Mouse (Mus musculus): ENCODE data around the gene Adgrg5. TPM values are rescaled to one million over a fixed set of nuclear protein-coding genes. Genes with fewer than 3 reads are reported as not detected.

Adgrg5 gene
- polyA plus RNA-seq, 1 experiment from 2014 or later: 0.13 TPM

DNA sequence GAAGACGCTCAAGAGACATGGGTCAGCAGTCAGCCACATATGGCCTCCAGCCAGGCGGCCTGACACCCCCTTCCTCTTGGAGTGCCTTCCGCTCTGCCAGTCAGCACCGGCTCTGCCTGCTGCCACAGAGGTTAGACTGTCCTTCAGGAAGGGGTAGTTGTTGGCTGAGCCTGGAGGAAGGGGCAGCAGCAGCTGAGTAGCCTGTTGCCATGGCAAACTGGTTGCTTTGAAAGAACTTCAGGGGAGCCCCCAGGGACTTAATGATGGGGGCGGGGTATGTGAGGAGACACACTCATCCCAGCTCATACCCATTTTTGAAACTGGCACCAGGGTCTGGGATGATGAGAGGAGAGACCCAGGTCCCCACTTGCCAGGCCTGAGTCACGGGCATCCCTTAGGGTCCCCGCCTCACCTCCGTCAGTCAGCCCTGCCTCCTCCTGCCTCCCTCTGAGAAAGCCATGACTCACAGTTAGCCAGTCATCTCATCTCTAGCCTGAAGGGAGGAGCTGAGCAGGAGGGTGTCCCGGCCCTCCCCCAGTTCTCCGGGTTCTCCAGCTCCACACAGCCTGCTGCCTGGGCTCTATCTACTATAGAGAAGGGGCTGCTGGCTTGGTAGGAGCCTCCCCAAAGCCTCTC is 60.5 kb downstream of the Adgrg5 start:
- peak; percentile 82 for ATAC-seq
- H3K4me3 ChIP-seq (ENCODE audit: low read depth, low read length): peak overlapping the region; percentile 56

DNA sequence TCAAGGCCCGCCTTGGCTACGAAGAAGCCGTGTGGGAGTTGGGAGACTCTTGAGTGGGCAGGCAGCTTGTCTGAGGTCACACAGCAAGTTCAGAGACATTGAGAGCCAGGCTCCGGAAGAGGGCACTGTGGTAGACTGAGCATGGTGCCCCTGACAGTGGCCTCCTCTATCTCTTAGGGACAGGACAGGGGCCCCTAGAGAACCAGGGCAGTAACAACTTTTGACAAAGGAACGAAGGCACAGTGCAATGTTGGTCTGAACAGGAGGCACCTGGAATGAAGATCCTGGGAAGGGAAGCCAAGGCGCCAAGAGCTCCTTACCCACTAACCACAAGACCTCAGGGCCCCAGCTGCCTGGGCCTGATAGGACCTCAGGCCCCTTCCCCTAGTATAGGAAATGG is 61.5 kb downstream of the Adgrg5 start:
- H3K9ac ChIP-seq (replicated peaks): peak overlapping the region; percentile 66
- H3K27ac ChIP-seq (ENCODE audit: low read depth): peak overlapping the region; percentile 80
- H3K4me2 ChIP-seq (ENCODE audit: low read depth, low read length): peak overlapping the region; percentile 74
- no peaks in the 10 kb centered on the region for H3K36me3 ChIP-seq (replicated peaks; ENCODE audit: insufficient read depth, low read length)
- 32% methylated on average over 6 of the region's 6 CpGs for WGBS (ENCODE audit: insufficient replicate concordance)
- H3K27me3 ChIP-seq (ENCODE audit: insufficient read depth, low read length): no peaks in the 10 kb centered on the region
- H3K9me3 ChIP-seq (ENCODE audit: low read length): no peaks in the 10 kb centered on the region
- DNase-seq (peak; percentile 76), ATAC-seq (peak; percentile 76)
- peak overlapping the region; percentile 56 for H3K4me3 ChIP-seq (ENCODE audit: low read depth, low read length)
- peaks cover 77% of the 10 kb centered on the region for H3K4me1 ChIP-seq (ENCODE audit: insufficient read depth)
- no peak for TF ChIP-seq EP300 (IDR thresholded peaks at IDR 0.05; ENCODE audit: low read depth)
- TF ChIP-seq CTCF (IDR thresholded peaks at IDR 0.05; ENCODE audit: low read depth): peak; percentile 77

More for the DNA sequence above, 60.5 kb downstream of the Adgrg5 start:
- TF ChIP-seq CTCF (IDR thresholded peaks at IDR 0.05; ENCODE audit: low read depth) (no peak), EP300 (IDR thresholded peaks at IDR 0.05; ENCODE audit: low read depth) (no peak)
- Histone ChIP-seq H3K4me1 (ENCODE audit: insufficient read depth) (peaks cover 70% of the 10 kb centered on the region), H3K4me2 (ENCODE audit: low read depth, low read length) (peak overlapping the region; percentile 74), H3K9me3 (ENCODE audit: low read length) (no peaks in the 10 kb centered on the region), H3K27ac (ENCODE audit: low read depth) (peak overlapping the region; percentile 80), H3K36me3 (replicated peaks; ENCODE audit: insufficient read depth, low read length) (no peaks in the 10 kb centered on the region), H3K27me3 (ENCODE audit: insufficient read depth, low read length) (no peaks in the 10 kb centered on the region), H3K9ac (replicated peaks) (peak overlapping the region; percentile 66)
- WGBS (ENCODE audit: insufficient replicate concordance): 27% methylated on average over 10 of the region's 10 CpGs
- DNase-seq: peak; percentile 73

DNA sequence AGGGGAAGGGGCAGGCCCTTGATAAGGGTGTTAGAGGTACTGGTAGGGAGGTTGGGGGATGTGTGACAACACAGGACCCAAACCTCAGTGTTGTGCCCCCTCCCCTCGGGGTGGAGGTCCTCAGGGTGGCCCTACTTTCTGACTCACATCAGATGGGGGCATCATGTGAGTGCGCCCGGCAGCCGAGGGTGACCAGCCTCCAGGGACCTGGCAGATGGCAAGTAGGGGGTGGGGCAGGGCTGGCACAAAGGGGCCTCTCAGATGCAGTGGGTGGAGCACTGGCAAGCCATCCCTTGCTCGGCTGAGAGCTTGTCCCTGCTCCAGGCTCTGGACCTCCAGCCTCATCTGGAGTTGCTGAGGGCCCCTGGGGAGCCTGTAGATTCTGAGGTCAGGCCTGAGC is 63.2 kb downstream of the Adgrg5 start:
- Histone ChIP-seq H3K9ac (replicated peaks) (peak overlapping the region; percentile 66), H3K27me3 (ENCODE audit: insufficient read depth, low read length) (no peaks in the 10 kb centered on the region), H3K4me3 (ENCODE audit: low read depth, low read length) (peak overlapping the region; percentile 56), H3K4me1 (ENCODE audit: insufficient read depth) (peaks cover 87% of the 10 kb centered on the region), H3K4me2 (ENCODE audit: low read depth, low read length) (peak overlapping the region; percentile 74), H3K9me3 (ENCODE audit: low read length) (no peaks in the 10 kb centered on the region), H3K27ac (ENCODE audit: low read depth) (peak overlapping the region; percentile 80), H3K36me3 (replicated peaks; ENCODE audit: insufficient read depth, low read length) (no peaks in the 10 kb centered on the region)
- 34% methylated on average over 5 of the region's 5 CpGs for WGBS (ENCODE audit: insufficient replicate concordance)
- ATAC-seq: no peak
- peak; percentile 72 for DNase-seq
- TF ChIP-seq EP300 (IDR thresholded peaks at IDR 0.05; ENCODE audit: low read depth): no peak
- TF ChIP-seq CTCF (IDR thresholded peaks at IDR 0.05; ENCODE audit: low read depth): no peak

DNA sequence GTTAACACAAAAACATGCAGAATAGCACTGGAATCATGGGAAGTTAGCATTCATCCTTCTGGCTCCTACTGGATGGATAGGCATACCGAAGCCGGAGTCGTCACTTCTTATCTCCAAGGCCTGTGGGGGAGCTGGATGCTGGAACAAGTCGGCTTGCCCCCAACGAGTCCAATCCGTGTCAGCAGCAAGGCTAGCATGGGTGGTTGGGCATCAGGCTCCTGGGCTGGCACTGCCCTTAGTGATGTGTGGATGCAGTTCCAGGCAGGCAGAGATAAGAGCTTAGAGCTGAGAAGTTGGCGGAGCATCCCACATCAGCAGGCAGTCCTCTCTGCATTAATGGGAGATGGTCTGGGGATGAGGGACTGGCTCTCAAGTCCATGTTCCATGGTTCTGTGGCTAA is 64.1 kb downstream of the Adgrg5 start:
- H3K9me3 ChIP-seq (ENCODE audit: low read length): no peaks in the 10 kb centered on the region
- ATAC-seq: no peak
- peak overlapping the region; percentile 80; the same call in 1 of the 2 replicates for H3K27ac ChIP-seq (ENCODE audit: low read depth)
- H3K27me3 ChIP-seq (ENCODE audit: insufficient read depth, low read length): no peaks in the 10 kb centered on the region
- peak overlapping the region; percentile 66; the same call in 1 of the 2 replicates for H3K9ac ChIP-seq (replicated peaks)
- peak overlapping the region; percentile 74 for H3K4me2 ChIP-seq (ENCODE audit: low read depth, low read length)
- peaks cover 93% of the 10 kb centered on the region for H3K4me1 ChIP-seq (ENCODE audit: insufficient read depth)
- TF ChIP-seq EP300 (IDR thresholded peaks at IDR 0.05; ENCODE audit: low read depth): no peak
- no peak for TF ChIP-seq CTCF (IDR thresholded peaks at IDR 0.05; ENCODE audit: low read depth)
- no peak for DNase-seq
- H3K4me3 ChIP-seq (ENCODE audit: low read depth, low read length): peak overlapping the region; percentile 56; the same call in 1 of the 2 replicates
- H3K36me3 ChIP-seq (replicated peaks; ENCODE audit: insufficient read depth, low read length): no peaks in the 10 kb centered on the region; the same call in 1 of the 2 replicates
- 51% methylated on average over 7 of the region's 7 CpGs for WGBS (ENCODE audit: insufficient replicate concordance)

DNA sequence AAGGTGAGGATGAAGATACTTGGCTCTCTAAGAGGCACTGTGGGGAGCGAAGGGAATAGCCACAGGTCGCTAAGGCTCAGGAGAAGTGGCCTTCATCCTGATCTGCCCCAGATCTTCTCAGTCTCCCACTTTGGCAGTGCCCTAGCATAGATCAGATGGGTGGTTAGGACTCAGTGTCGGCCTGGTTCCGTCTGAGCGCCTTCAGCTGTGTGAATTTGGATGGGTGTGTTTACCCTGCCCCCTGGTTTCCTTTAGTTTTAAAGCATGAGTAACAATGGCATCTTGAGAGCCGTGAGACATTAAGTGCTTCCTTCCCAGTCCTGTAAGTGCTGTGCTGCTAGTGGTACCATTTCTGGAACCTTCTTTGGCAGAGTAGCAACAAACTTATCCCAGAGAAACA is 65.1 kb downstream of the Adgrg5 start:
- Histone ChIP-seq H3K4me1 (ENCODE audit: insufficient read depth) (peaks cover 89% of the 10 kb centered on the region), H3K27ac (ENCODE audit: low read depth) (no peak overlapping the region), H3K9ac (replicated peaks) (no peak overlapping the region), H3K9me3 (ENCODE audit: low read length) (no peaks in the 10 kb centered on the region), H3K27me3 (ENCODE audit: insufficient read depth, low read length) (no peaks in the 10 kb centered on the region), H3K4me2 (ENCODE audit: low read depth, low read length) (peak overlapping the region; percentile 1; the same call in 1 of the 2 replicates), H3K4me3 (ENCODE audit: low read depth, low read length) (no peak overlapping the region), H3K36me3 (replicated peaks; ENCODE audit: insufficient read depth, low read length) (no peaks in the 10 kb centered on the region; the same call in 1 of the 2 replicates)
- TF ChIP-seq EP300 (IDR thresholded peaks at IDR 0.05; ENCODE audit: low read depth): no peak
- peak; percentile 29 for TF ChIP-seq CTCF (IDR thresholded peaks at IDR 0.05; ENCODE audit: low read depth)
- ATAC-seq: no peak
- DNase-seq: no peak
- 51% methylated on average over 6 of the region's 6 CpGs for WGBS (ENCODE audit: insufficient replicate concordance)

DNA sequence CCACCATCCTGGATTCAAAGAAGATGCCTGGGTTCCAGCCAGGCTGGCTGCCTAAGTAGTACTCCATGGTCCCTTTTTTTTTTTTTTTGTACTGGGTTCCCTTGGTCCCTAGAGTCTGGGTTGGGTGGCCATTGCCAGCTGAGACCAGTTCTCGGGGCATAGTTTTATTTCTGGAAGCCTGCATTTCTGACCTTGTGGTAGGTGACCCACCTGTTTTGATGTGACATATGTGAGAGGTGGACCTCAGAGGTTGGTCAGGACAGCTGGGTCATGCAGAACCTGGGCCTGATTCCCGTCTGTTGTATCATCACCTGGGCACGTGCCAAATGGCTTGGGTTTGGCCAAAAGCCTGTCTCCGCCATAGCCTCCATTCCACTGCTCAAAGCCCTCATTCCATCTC is 66.2 kb downstream of the Adgrg5 start:
- no peaks in the 10 kb centered on the region for H3K27me3 ChIP-seq (ENCODE audit: insufficient read depth, low read length)
- 80% methylated on average over 4 of the region's 4 CpGs for WGBS (ENCODE audit: insufficient replicate concordance)
- no peak overlapping the region for H3K4me3 ChIP-seq (ENCODE audit: low read depth, low read length)
- H3K9me3 ChIP-seq (ENCODE audit: low read length): no peaks in the 10 kb centered on the region
- H3K36me3 ChIP-seq (replicated peaks; ENCODE audit: insufficient read depth, low read length): peaks cover 3% of the 10 kb centered on the region
- TF ChIP-seq EP300 (IDR thresholded peaks at IDR 0.05; ENCODE audit: low read depth) (no peak), CTCF (IDR thresholded peaks at IDR 0.05; ENCODE audit: low read depth) (no peak)
- H3K4me2 ChIP-seq (ENCODE audit: low read depth, low read length): no peak overlapping the region
- ATAC-seq (no peak), DNase-seq (no peak)
- no peak overlapping the region for H3K27ac ChIP-seq (ENCODE audit: low read depth)
- H3K9ac ChIP-seq (replicated peaks): no peak overlapping the region
- peaks cover 79% of the 10 kb centered on the region for H3K4me1 ChIP-seq (ENCODE audit: insufficient read depth)

Measured in liver, postnatal 0 days (tissue).